Mouse (Mus musculus) limb, embryonic 15.5 days (tissue): Measurements from ENCODE around the gene Tubgcp3. TPM values are rescaled to one million over a fixed set of nuclear protein-coding genes. Genes with fewer than 3 reads are reported as not detected.

Source experiments
- ATAC-seq: fragments of 200-750 bp; cut with Nextera tagmentation; 2 replicates; pipeline ENCODE4 v1.8.0; 2017; ENCODE audit warnings: low read depth, moderate TSS enrichment; ENCODE audit not compliant: insufficient number of reproducible peaks, low FRiP score, low TSS enrichment
- H3K27ac ChIP-seq: fragments of 300-500 bp; sonication (generic); 2 replicates; pipeline ENCODE4 v1.5.1; 2015; ENCODE audit warnings: moderate library complexity, mild to moderate bottlenecking, inconsistent platforms
- H3K27me3 ChIP-seq: fragments of 300-500 bp; sonication (generic); 2 replicates; pipeline ENCODE4 v1.6.1; 2015; ENCODE audit warnings: inconsistent platforms
- H3K36me3 ChIP-seq: fragments of 300-500 bp; sonication (generic); 2 replicates; pipeline ENCODE4 v1.6.1; 2015; ENCODE audit warnings: inconsistent platforms
- H3K4me1 ChIP-seq: fragments of 300-500 bp; sonication (generic); 2 replicates; pipeline ENCODE4 v1.6.1; 2015; ENCODE audit warnings: inconsistent platforms
- H3K4me2 ChIP-seq: fragments of 300-500 bp; sonication (generic); 2 replicates; pipeline ENCODE4 v1.6.1; 2015; ENCODE audit warnings: mild to moderate bottlenecking, inconsistent platforms
- H3K4me3 ChIP-seq: fragments of 300-500 bp; sonication (generic); 2 replicates; pipeline ENCODE4 v1.5.1; 2015; ENCODE audit warnings: mild to moderate bottlenecking, inconsistent platforms
- H3K9ac ChIP-seq: fragments of 300-500 bp; sonication (generic); 2 replicates; pipeline ENCODE4 v1.6.1; 2015; ENCODE audit warnings: inconsistent platforms
- H3K9me3 ChIP-seq: fragments of 300-500 bp; sonication (generic); 2 replicates; pipeline ENCODE4 v1.6.1; 2016; ENCODE audit warnings: inconsistent platforms
- WGBS: fragments of 180-500 bp; shearing (Covaris S2); methylation state at CpG from one replicate; pipeline ENCODE4 v1.1.7; 2015; 5-methylcytosine and 5-hydroxymethylcytosine counted together
- microRNA-seq: library from miRNA; unstranded; fragments of <30 nt; microRNA quantifications from one replicate; pipeline ENCODE4, GENCODE M21; 2016
- polyA plus RNA-seq: library from polyadenylated mRNA; unstranded; fragments of >200 nt; fragmentation: Nextera tagmentation; extraction: Ambion mirVana; gene quantifications from 2 replicates; pipeline ENCODE4 v1.2.1, GENCODE M21; 2015

Tubgcp3 gene
- polyA plus RNA-seq, 1 experiment from 2014 or later = 34.2 TPM

DNA sequence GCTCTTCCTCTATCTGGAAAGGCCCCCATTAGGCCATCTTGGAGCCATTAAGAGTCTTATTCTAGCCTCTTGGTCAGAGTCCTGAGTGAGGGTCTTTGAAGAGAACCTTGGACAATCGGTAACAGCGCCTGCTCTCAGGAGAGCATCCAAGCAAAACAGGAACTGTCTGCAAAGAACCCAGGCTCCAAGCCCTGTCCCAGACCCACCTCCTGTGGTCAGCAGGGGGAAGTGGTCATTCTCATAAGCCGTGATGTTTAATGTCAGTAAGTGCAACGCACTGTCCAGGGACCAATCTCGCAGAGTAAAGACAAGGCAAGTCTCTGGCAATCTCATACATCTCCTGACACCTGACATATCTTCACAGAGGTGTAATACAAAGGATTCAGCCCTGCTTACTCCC is 96.0 kb downstream of the Tubgcp3 start:
- H3K9me3 ChIP-seq = no peaks in the 10 kb centered on the region
- H3K4me1 ChIP-seq = no peaks in the 10 kb centered on the region
- H3K27ac ChIP-seq = no peak overlapping the region
- H3K36me3 ChIP-seq = no peaks in the 10 kb centered on the region
- no peak overlapping the region for H3K9ac ChIP-seq
- no peak for ATAC-seq
- H3K4me3 ChIP-seq = no peak overlapping the region
- no peak overlapping the region for H3K4me2 ChIP-seq
- peaks cover 10% of the 10 kb centered on the region for H3K27me3 ChIP-seq
- WGBS = 66% methylated on average over 5 of the region's 5 CpGs

DNA sequence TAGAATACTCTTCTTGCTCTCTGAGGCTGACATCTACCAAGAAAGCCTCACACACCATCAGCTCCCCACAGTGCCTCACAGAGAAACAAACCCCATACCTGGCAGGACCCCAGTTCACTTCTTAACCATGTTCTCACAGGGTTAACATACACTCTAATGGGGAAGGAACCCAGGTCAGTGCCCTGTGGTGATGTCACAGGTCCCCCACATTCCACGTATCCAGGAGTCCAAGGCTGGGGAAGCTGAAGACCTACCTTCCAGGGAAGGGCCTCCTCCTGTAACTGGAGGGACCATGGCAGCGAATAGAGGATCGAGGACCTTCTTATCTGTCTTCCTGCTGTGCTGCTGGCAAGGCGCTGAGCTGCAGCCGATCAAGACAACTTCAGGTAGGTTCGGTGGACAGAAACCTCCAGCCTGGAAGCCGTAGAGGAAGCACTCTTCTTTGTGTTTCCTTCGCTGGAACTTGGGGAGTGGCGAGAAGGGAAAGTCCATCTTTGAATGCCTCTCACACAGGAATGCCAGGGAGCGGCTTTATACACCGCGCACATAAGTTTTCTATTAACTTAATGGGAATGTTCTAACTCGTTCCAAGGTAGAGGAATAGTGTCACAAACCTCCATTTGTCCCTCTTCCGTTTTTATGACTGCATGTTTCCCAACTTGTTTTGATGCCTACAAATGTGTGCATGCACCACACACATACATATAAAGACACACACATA is 99.1 kb downstream of the Tubgcp3 start, which contains the start of gene Spaca7:
Gene Spaca7 (plus strand): TSS at position 216 of the 721 bp plus-strand sequence.
- H3K27me3 ChIP-seq = peaks cover 15% of the 10 kb centered on the region
- no peak for ATAC-seq

DNA sequence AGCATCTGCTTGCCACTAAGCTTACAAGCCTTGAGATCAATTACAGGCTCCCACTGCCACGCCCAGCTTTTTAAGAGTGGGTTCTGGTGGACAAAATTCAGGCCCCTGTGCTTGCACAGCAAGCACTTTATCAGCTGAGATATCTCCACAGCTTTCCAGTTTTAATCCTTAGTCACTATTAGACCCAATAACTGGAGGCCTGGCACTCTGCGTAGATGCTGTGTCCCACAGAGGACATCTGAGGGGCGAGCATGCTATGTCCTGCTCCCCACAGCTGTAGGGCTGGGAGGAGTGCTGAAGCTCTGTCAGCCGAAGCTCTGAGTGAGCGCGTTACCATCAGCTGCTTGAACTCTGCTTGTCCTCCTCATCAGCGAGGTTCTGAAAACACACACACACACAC is 105.5 kb downstream of the Tubgcp3 start:
- 45% methylated on average over 7 of the region's 7 CpGs for WGBS
- H3K4me2 ChIP-seq = no peak overlapping the region

More for the DNA sequence above, 99.1 kb downstream of the Tubgcp3 start, which contains the start of gene Spaca7:
- Histone ChIP-seq H3K4me3 (no peak within 1 kb of the TSS), H3K36me3 (no peaks in the 10 kb centered on the region), H3K4me2 (no peak within 1 kb of the TSS), H3K4me1 (no peaks in the 10 kb centered on the region), H3K27ac (no peak within 1 kb of the TSS), H3K9ac (no peak within 1 kb of the TSS), H3K9me3 (no peaks in the 10 kb centered on the region)
- WGBS = 42% methylated on average over 14 of the region's 14 CpGs

DNA sequence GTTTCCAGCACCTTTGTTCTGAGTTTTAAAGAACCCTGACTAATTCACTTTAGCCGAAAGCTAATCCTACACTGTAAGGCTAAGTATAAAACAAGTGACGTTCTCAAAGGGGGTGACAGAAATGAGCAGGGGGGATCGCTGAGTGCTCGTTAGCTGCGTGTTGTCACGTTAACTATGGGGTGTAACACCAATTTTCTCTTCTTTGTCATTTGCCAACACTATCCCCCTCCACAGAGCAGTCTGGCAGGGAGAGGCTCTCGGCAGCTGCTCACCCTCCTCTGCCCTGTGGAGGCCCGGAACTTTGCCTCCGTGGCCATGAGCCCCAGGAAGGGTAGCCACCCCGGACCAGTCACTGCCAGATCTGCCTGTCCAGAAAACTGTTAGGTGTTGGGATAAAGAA is 106.6 kb downstream of the Tubgcp3 start:
- H3K9ac ChIP-seq = no peak overlapping the region
- ATAC-seq = no peak
- H3K4me1 ChIP-seq = no peaks in the 10 kb centered on the region
- no peaks in the 10 kb centered on the region for H3K9me3 ChIP-seq
- H3K27ac ChIP-seq = no peak overlapping the region
- peaks cover 40% of the 10 kb centered on the region for H3K27me3 ChIP-seq
- WGBS = 54% methylated on average over 10 of the region's 10 CpGs
- H3K36me3 ChIP-seq = no peaks in the 10 kb centered on the region
- no peak overlapping the region for H3K4me2 ChIP-seq
- H3K4me3 ChIP-seq = no peak overlapping the region

More for the DNA sequence above, 105.5 kb downstream of the Tubgcp3 start:
- H3K9ac ChIP-seq = no peak overlapping the region
- H3K4me1 ChIP-seq = no peaks in the 10 kb centered on the region
- no peak overlapping the region for H3K4me3 ChIP-seq
- peaks cover 39% of the 10 kb centered on the region for H3K27me3 ChIP-seq
- H3K36me3 ChIP-seq = no peaks in the 10 kb centered on the region
- no peak overlapping the region for H3K27ac ChIP-seq
- no peaks in the 10 kb centered on the region for H3K9me3 ChIP-seq
- ATAC-seq = no peak

DNA sequence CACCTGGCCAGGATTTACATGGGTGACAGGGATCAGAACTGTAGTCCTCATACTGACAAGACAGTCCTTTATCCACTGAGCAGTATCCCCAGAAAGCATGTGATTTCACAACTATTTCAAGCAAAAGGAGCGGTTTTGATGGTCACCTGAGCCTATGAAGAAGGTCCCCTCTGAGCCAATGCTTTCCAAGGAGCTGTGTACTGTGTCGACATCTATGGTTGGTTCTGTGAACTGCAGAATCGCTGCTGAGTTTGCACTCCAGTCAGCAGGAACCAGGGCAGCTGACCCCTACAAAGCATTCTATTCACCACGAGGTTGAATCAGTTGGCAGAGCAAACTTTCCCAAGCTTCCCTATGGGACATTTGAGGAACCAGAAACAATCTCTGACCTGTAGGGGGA is 107.7 kb downstream of the Tubgcp3 start:
- no peak overlapping the region for H3K4me2 ChIP-seq
- H3K4me1 ChIP-seq = no peaks in the 10 kb centered on the region
- H3K9me3 ChIP-seq = no peaks in the 10 kb centered on the region
- ATAC-seq = no peak
- no peak overlapping the region for H3K4me3 ChIP-seq
- peaks cover 39% of the 10 kb centered on the region for H3K27me3 ChIP-seq
- H3K36me3 ChIP-seq = no peaks in the 10 kb centered on the region
- WGBS = 4% methylated on average over 4 of the region's 4 CpGs
- H3K27ac ChIP-seq = no peak overlapping the region
- H3K9ac ChIP-seq = no peak overlapping the region

Small RNA genes lying within 50 kb of the gene (microRNA-seq; reads per million reads assigned to microRNA genes)
- not detected for gene Gm26483

Other genes with a start within 250 kb of the Tubgcp3 start
- gene Spaca7, start 99.2 kb downstream of the Tubgcp3 start, polyA plus RNA-seq = not detected in 2 replicates
- gene Atp11a, start 84.8 kb upstream of the Tubgcp3 start, polyA plus RNA-seq = 14.9 and 19.2 TPM in 2 replicates
- 9.5 and 11.0 TPM in 2 replicates for gene Mcf2l, start 201.6 kb upstream of the Tubgcp3 start, polyA plus RNA-seq